Mouse (Mus musculus) testis, adult 2 months (tissue): ENCODE results near the gene Cdk9.

ENCODE experiments used
- CTCF ChIP-seq: fragments of 200-500 bp; IDR thresholded peaks from 2 replicates; pipeline ENCODE4 v1.5.1; 2012; ENCODE audit warnings: low read depth, mild to moderate bottlenecking, inconsistent platforms, low read length, moderate library complexity; ENCODE audit not compliant: control insufficient read depth, insufficient read depth, insufficient replicate concordance
- POLR2A ChIP-seq: fragments of 200-500 bp; IDR thresholded peaks from 2 replicates; pipeline ENCODE4 v1.6.1; 2012; ENCODE audit warnings: low read depth, mild to moderate bottlenecking, inconsistent platforms, low read length, moderate library complexity; ENCODE audit not compliant: control insufficient read depth

- TF ChIP-seq CTCF (no peak), POLR2A (no peak)
These were observed 13.2 kb downstream of the Cdk9 start for GRCm38 (mm10) chr2:32699680-32700079.
